ENCODE assay signal across 8 mouse cellular contexts in genomic region chr17:34627093-34627942, GRCm38 (mm10). TPM values are rescaled to one million over a fixed set of nuclear protein-coding genes. Genes with fewer than 3 reads are reported as not detected.
DNase-seq lines count a peak whose midpoint lies in the region; ATAC-seq and TF ChIP-seq lines count a peak whose summit lies in the region.

No protein-coding gene starts in this region.

- peak; percentile 36 for ATAC-seq in Patski
- peak; percentile 71 for ATAC-seq in hindbrain, embryonic 12.5 days (ENCODE audit: low FRiP score)

- in situ Hi-C loops in Patski (cut with MboI; ENCODE audit: low pct_unique_long_range_greater_than_20kb), result loop anchor here (25.0 kb wide), 1 partner anchor 510 kb away; the partner anchor contains the start of genes Apom, Bag6 and D17H6S53E

- no peak for TF ChIP-seq CTCF in Patski (IDR thresholded peaks at IDR 0.05)

- H3K4me2 ChIP-seq in hindbrain, embryonic 12.5 days (replicated peaks), result peak overlapping the region; percentile 88

- H3K4me3 ChIP-seq in hindbrain, embryonic 12.5 days, result peak overlapping the region; percentile 69

- no peaks in the 10 kb centered on the region for H3K27me3 ChIP-seq in Patski
- H3K27me3 ChIP-seq in hindbrain, embryonic 12.5 days, result peaks cover 38% of the 10 kb centered on the region

- no peaks in the 10 kb centered on the region for H3K9me3 ChIP-seq in hindbrain, embryonic 12.5 days (replicated peaks)

- peak overlapping the region; percentile 93 for H3K27ac ChIP-seq in hindbrain, embryonic 12.5 days

- WGBS in hindbrain, embryonic 12.5 days, result under 1% methylated on average over 43 of the region's 45 CpGs

- POLR2A ChIA-PET in Patski (lab: Charles Lee), result interaction anchor here (1.0 to 2.0 kb wide), 4 partner anchors 12 to 24 kb away, joined by 3 to 7 read pairs (median 4); no protein-coding TSS in a partner anchor

- DNase-seq in Patski (ENCODE audit: low read depth, low spot score), result peak; percentile 69
- peak; percentile 87 to 92 for DNase-seq in cerebellum, postnatal 25 days
- peak; percentile 78 to 83 for DNase-seq in frontal cortex, postnatal 14 days (ENCODE audit: low spot score in 2 of 2)
- peak; percentile 85 to 91 for DNase-seq in layer of hippocampus, postnatal 14 days (ENCODE audit: low spot score in 2 of 2)
- DNase-seq in lung, postnatal 14 days, result peak; percentile 84
- peak; percentile 83 for DNase-seq in ovary, postnatal 36 days (ENCODE audit: low spot score)
- DNase-seq in thymus, postnatal 25 days, result peak; percentile 81

- peak overlapping the region; percentile 74 for H3K9ac ChIP-seq in hindbrain, embryonic 12.5 days

- H3K4me1 ChIP-seq in hindbrain, embryonic 12.5 days, result peaks cover 58% of the 10 kb centered on the region

- CTCF ChIA-PET in Patski (lab: Charles Lee), result interaction anchor here (1.1 to 1.8 kb wide), 4 partner anchors 8 to 26 kb away, joined by 3 to 6 read pairs (median 4); partner anchors contain the start of gene Fkbpl

- peaks cover 11% of the 10 kb centered on the region for H3K36me3 ChIP-seq in hindbrain, embryonic 12.5 days

RNA-seq across cellular contexts. Expression of gene Ppt2, which starts 1.0 kb away (rescaled TPM):
- 108 TPM for polyA plus RNA-seq in Patski (2021)
- 20.9 and 21.7 TPM in 2 replicates for polyA plus RNA-seq in hindbrain, embryonic 12.5 days (2016; fragmentation: Nextera tagmentation; extraction: Ambion mirVana)
- 10 to 100 TPM; 36.6 to 42.2 TPM for total RNA-seq in layer of hippocampus, postnatal 14 days (2021)

RNA-seq across cellular contexts. Expression of gene Prrt1, which starts 2.0 kb away (rescaled TPM):
- 6.7 TPM for polyA plus RNA-seq in Patski (2021)
- polyA plus RNA-seq in hindbrain, embryonic 12.5 days (2016; fragmentation: Nextera tagmentation; extraction: Ambion mirVana), result 3.0 and 3.1 TPM in 2 replicates
- 100 to 1,000 TPM; 248 to 266 TPM for total RNA-seq in layer of hippocampus, postnatal 14 days (2021)

RNA-seq across cellular contexts. Expression of gene Egfl8, which starts 11.5 kb away (rescaled TPM):
- polyA plus RNA-seq in Patski (2021), result 2.5 TPM
- 5.3 and 7.4 TPM in 2 replicates for polyA plus RNA-seq in hindbrain, embryonic 12.5 days (2016; fragmentation: Nextera tagmentation; extraction: Ambion mirVana)
- 1 to 10 TPM; 4.3 to 8.7 TPM for total RNA-seq in layer of hippocampus, postnatal 14 days (2021)

RNA-seq across cellular contexts. Expression of gene Fkbpl, which starts 17.2 kb away (rescaled TPM):
- 22.5 TPM for polyA plus RNA-seq in Patski (2021)
- 15.7 and 16.2 TPM in 2 replicates for polyA plus RNA-seq in hindbrain, embryonic 12.5 days (2016; fragmentation: Nextera tagmentation; extraction: Ambion mirVana)
- total RNA-seq in layer of hippocampus, postnatal 14 days (2021), result 10 to 100 TPM; 16.0 to 17.1 TPM

RNA-seq across cellular contexts. Expression of gene Atf6b, which starts 19.6 kb away (rescaled TPM):
- polyA plus RNA-seq in Patski (2021), result 88.4 TPM
- 114 and 119 TPM in 2 replicates for polyA plus RNA-seq in hindbrain, embryonic 12.5 days (2016; fragmentation: Nextera tagmentation; extraction: Ambion mirVana)
- total RNA-seq in layer of hippocampus, postnatal 14 days (2021), result 10 to 100 TPM; 80.0 to 81.9 TPM

Comparison
In these comparisons a context has a peak if more than half of its experiments do, and no peak if none do; other contexts are left out.
1. Peak in every context shown above with its lines: DNase-seq, ATAC-seq, H3K4me3 ChIP-seq and H3K27ac ChIP-seq.